Mouse (Mus musculus) megakaryocyte-erythroid progenitor cell, adult 5-6 weeks (primary cell): ENCODE data around the gene Cacna1f. TPM values are rescaled to one million over a fixed set of nuclear protein-coding genes. Genes with fewer than 3 reads are reported as not detected.

ENCODE experiments used
- ATAC-seq: replicated peaks from 2 replicates; pipeline ENCODE4 v1.8.0; 2016; ENCODE audit warnings: mild to moderate bottlenecking, inconsistent platforms; ENCODE audit not compliant: severe bottlenecking, poor library complexity, low FRiP score, low TSS enrichment
- total RNA-seq, 2 experiments: library from RNA; stranded (forward) in 1 of 2; stranded (reverse) in 1 of 2; fragments of 200-1000, 215-1000 nt in 1 of 2; fragments of >200 nt in 1 of 2; fragmentation: Nextera tagmentation in 1 of 2; gene quantifications; 2 replicates each; pipeline ENCODE4 v1.2.3; 2014 to 2017

Cacna1f gene
- total RNA-seq, 2 experiments from 2014 or later = not detected

DNA sequence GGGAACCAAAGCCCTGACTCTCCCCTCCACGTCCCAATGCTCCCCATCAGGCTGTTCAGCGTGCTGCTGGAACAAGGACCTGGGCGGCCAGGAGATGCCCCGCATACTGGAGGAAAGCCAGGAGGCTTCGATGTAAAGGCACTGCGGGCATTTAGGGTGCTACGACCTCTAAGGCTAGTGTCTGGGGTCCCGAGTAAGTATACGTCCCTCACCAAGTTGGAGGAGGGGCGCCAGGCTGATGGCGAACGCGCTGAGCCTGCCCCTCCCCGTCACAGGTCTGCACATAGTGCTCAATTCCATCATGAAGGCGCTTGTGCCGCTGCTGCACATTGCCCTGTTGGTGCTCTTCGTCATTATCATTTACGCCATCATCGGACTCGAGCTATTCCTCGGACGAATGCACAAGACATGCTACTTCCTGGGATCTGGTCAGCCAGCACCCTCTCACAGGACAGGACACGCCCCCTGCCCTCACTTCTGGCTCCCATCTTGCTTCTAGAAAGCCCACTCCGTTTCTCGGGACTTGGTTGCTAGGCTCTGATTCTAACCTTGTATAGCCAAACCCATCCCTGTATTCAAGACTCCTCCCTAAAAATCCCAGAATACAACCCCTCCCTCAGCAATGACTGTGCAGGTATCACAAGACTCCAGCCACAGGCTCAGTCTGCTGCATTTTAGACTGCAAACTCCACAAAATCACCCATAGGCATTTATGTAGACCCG lies 3.8 kb downstream of the Cacna1f start:
- no peak for ATAC-seq

DNA sequence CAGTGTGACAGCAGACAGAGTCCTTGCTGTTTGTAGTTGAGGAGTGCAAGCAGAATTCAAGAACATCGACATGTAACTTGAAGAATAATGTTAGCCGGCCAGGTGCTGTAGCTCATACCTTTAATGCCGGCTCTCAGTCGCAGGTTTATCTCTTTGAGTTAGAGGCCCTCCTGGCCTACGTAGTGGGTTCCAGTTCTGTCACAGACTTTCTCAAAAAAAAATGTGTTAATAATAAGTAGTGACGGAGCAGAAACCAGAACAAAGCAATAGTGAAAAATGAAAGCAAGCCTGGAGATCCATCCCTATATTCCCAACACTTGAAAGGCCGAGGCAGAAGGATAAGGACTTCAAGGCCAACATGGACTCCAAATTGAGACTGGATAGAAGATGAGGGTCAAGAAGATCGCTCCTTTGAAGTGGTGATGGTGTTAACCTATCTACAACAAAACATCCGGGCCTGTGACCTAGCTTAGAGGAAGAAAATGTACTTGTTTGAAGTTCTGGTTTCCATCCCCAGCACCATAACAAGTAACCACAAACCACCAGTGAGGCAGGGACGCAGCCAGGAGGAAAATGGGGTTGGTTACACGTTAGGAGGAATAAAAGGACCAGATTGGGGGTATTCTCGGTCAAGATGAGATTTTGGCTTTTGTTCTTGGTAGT lies 11.1 kb downstream of the Cacna1f start:
- no peak for ATAC-seq

DNA sequence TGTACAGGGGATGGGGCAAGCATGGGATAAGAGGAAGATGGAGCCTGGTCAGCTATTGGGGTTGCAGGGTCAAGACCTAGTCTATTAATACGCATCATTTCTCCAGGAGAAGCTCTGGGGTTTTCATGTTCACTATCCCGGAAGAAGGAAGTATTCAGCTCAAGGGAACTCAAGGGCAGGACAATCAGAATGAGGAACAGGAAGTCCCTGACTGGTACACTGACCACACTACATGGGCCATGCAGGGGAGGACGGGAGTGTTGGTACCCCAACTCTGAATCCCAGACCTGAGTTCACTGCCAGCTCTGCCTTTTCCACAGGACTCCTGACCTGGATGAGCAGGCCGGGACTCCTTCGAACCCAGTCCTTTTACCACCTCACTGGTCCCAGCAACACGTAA lies 25.7 kb downstream of the Cacna1f start:
- no peak for ATAC-seq

GRCm38 (mm10) chrX:7635101-7635500 lies 28.2 kb downstream of the Cacna1f start:
- no peak for ATAC-seq

GRCm38 (mm10) chrX:7638401-7639091 lies 31.7 kb downstream of the Cacna1f start, which contains the start of gene Syp:
Gene Syp, plus strand, starts transcription at chrX:7638471.
- peak; percentile 85 for ATAC-seq

DNA sequence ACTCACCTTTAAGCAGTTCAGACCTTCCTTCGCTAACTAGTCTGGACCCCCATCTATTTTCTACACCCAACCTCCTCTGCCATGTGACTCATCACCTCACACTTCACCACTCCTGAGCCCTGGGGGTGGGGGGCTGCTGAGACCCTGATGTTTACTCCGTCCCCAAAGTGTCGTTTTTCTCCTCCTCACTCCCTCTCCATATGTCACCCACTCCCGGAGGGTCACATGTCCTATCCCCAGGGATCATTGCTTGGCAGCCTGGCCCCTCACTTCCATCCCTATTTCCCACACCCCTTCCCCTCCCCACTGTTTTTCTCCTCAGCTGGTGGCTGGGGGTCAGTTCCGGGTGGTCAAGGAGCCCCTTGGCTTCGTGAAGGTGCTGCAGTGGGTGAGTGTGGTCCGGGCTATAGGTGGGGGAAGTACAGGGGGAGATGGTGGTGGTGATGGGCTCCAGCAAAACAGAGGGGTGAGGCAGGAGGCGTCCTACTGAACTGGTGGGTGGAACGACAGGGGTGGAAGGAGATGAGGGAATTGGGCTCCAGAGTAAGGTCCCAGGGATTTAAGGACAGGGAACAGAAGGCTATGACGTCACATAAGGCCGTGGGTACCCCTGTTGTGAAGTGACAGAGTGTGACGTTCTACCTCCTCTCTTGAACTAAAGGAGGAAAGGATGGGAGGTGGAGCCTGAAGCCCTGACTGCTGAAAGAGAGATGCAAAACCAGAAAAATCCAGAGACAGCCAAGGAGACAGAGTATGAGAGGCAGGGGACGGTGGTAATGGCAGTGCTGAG lies 32.8 kb downstream of the Cacna1f start:
- no peak for ATAC-seq

DNA sequence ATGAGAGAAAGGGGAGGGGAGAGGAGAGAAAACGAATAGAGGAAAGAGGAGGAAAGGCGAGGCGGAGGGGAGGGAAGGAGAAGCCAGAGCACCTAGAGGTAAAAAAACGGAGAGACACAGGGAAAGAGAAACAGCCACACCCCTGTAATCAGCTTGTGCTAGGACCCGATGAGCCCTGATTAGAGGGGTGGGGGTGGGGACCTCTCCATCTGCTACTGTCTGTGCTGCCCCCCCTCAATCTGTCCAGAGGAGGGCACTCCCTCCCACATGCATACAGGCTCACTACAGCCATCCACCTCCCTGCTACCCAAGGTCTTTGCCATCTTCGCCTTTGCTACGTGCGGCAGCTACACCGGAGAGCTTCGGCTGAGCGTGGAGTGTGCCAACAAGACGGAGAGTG lies 33.9 kb downstream of the Cacna1f start:
- no peak for ATAC-seq

DNA sequence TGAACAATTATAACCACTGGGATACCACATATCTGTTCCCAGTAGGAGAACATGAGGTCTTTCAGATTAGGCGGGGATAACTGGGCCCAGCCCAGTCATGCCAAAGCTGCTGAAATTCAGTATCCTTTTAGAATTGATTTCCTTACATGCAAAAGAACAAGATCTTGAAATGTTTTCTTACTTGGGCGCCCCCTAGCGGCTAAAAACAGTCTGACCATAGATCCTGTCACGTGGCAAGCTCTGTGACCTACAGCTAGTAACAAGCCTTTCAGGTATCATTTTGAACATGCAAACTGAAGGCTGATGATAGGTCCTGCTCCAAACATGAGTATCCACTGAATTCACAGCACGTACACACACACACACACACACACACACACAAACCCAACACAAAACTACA lies 38.5 kb downstream of the Cacna1f start:
- no peak for ATAC-seq

- ATAC-seq = peak; percentile 96
These were observed 41.9 kb downstream of the Cacna1f start for GRCm38 (mm10) chrX:7648671-7649304.

GRCm38 (mm10) chrX:7657221-7657639 lies 50.3 kb downstream of the Cacna1f start, which contains the start of gene Prickle3:
Gene Prickle3, plus strand, starts transcription at chrX:7657260.
- peak; percentile 98 for ATAC-seq

- ATAC-seq = no peak
These were observed 51.3 kb downstream of the Cacna1f start for GRCm38 (mm10) chrX:7658031-7658784.

GRCm38 (mm10) chrX:7658785-7659589 lies 52.1 kb downstream of the Cacna1f start:
- no peak for ATAC-seq

DNA sequence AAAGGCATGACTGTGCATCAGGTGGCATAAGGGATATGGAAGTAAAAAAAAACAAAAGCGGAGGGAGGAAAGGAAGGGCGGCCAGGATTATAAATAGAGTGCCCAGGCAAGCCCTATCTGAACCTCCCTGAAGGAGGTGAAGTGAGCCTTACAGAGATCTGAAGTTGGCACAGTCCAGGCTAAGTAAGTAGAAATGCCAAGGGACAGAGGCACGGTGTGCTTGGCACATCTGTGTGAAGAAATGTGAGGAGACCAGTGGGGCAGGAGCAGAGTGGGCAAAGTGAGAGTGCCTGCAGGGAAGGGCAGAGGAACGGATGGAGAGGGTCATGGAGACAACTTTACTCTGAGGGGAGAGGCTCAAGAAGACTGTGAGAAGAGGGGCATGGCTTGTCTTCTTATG lies 54.2 kb downstream of the Cacna1f start:
- no peak for ATAC-seq

GRCm38 (mm10) chrX:7662936-7663335 lies 56.1 kb downstream of the Cacna1f start:
- ATAC-seq = no peak

DNA sequence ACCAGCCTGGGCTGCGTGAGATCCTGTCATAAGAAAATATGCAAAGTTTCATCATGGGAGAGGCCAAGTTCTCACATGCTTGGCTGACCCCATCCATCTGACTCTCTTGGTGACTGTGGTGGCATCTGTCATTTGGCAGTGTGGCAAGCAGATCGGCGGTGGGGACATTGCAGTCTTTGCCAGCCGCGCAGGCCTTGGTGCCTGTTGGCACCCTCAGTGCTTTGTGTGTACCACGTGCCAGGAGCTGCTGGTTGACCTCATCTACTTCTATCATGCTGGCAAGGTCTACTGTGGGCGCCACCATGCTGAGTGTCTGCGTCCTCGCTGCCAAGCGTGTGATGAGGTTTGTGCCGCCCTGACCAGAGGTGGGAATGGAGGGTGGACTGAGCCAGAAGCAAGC lies 57.9 kb downstream of the Cacna1f start:
- no peak for ATAC-seq

GRCm38 (mm10) chrX:7665739-7666502 lies 59.0 kb downstream of the Cacna1f start:
- no peak for ATAC-seq

DNA sequence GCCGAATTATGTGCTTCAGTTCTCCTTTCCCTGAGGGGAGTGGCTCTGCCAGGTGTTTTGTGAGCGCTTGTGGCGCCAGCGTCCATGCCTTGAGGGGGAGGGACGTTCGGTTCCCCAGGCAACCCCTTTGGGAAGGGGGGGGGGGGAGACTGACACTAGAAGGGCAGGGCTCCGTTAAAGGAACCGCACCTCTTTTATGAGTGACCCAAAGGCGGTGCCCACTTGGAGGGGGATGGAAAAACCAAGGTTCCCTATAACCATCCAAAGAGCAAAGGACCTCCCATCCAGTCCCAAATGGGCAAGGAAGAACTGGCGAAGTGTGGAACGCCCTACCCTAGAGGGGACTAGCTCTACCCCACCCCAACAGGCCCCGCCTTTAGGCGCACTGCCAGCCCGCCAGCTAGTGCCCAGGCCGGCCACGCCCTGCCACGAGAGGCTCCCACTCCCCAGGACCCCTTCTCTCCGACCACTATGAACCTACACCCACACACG lies 63.6 kb downstream of the Cacna1f start:
- ATAC-seq = peak; percentile 48
